Mouse (Mus musculus): ENCODE data around the gene Ubb. TPM values are rescaled to one million over a fixed set of nuclear protein-coding genes. Genes with fewer than 3 reads are reported as not detected.

Gene Ubb
- polyA plus RNA-seq, 1 experiment from 2014 or later: 1,934 TPM

DNA sequence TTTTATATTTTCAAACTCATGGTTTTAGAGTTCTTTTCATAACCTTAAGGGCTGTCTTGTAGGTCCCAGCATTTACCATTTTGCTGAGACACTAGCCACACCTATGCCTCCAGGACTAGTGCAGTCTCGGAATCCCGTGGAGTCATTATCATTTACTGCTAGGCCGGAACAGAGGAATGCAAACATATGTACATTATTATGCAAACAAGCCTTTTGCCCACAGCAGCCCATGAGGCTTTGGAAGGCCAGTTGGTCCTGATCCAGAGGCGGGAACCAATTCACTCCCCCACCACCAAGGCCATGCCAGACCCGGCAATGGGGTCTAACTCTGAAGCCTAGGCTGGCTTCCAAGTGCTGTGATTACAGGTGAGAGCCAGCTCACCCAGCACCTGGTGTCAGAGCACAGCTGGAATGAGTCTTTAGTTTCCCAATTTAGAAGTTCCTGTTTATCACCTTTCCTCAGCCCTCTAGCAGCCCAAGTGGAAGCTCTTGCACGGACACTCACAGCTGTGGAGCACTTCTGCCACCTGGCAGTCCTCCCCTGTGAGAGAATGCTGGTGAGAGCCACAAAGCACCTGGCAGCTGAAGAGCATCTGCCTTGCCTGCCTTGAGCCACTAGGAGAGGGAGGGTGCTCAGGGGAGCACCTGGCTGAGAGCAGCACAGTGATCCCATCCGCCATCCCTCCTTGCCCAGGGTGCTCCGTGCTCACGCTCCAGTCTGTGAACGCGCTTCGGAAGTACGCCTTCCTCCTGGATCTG lies 39.3 kb upstream of the Ubb start:
- Histone ChIP-seq H3K4me3 (ENCODE audit: low read depth, low read length) (no peak overlapping the region), H3K9ac (ENCODE audit: low read length) (no peak overlapping the region), H3K4me2 (replicated peaks; ENCODE audit: low read depth) (no peak overlapping the region), H3K27me3 (ENCODE audit: control insufficient read depth, insufficient read depth, low read length) (no peaks in the 10 kb centered on the region), H3K9me3 (ENCODE audit: control insufficient read depth, low read length) (no peaks in the 10 kb centered on the region), H3K4me1 (replicated peaks; ENCODE audit: control insufficient read depth, insufficient read depth) (no peaks in the 10 kb centered on the region), H3K27ac (replicated peaks) (no peak overlapping the region), H3K36me3 (ENCODE audit: control insufficient read depth, insufficient read depth, low read length) (no peaks in the 10 kb centered on the region)
- DNase-seq (ENCODE audit: low spot score) (peak; percentile 21), ATAC-seq (ENCODE audit: low FRiP score, low TSS enrichment) (peak; percentile 64)
- WGBS: 72% methylated on average over 13 of the region's 13 CpGs
- TF ChIP-seq EP300 (optimal IDR thresholded peaks at IDR 0.05) (no peak), CTCF (IDR thresholded peaks at IDR 0.05; ENCODE audit: low read depth) (0 out of 2 replicates have a peak, but pooled peaks have one; percentile 13)

DNA sequence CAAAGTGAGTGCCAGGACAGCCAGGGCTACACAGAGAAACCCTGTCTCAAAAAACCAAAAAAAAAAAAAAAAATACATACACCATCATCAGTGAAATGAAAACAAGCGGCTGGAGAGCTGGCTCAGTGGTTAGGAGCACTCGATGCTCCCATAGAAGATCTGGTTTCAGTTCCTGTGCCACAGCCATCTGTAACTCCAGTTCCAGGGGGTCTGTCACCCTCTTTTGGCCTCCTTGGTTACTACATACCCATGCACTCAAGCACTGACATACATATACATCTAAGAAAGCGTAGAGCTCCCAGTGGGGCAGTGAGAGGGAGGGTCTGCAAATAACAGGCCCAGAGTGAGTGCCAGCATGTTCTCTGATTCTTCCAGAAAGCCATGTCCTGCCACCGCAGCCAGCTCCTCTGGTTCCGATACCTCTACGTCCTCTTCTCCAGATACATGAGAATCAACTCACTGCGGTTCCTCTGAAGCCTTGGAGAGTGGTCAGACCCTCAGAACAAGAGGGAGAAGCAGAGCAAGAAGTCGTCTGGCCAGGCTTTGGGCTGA lies 38.4 kb upstream of the Ubb start:
- Histone ChIP-seq H3K27ac (replicated peaks) (no peak overlapping the region), H3K4me2 (replicated peaks; ENCODE audit: low read depth) (no peak overlapping the region), H3K36me3 (ENCODE audit: control insufficient read depth, insufficient read depth, low read length) (no peaks in the 10 kb centered on the region), H3K4me1 (replicated peaks; ENCODE audit: control insufficient read depth, insufficient read depth) (no peaks in the 10 kb centered on the region), H3K27me3 (ENCODE audit: control insufficient read depth, insufficient read depth, low read length) (no peaks in the 10 kb centered on the region), H3K4me3 (ENCODE audit: low read depth, low read length) (no peak overlapping the region), H3K9me3 (ENCODE audit: control insufficient read depth, low read length) (no peaks in the 10 kb centered on the region), H3K9ac (ENCODE audit: low read length) (no peak overlapping the region)
- no peak for ATAC-seq (ENCODE audit: low FRiP score, low TSS enrichment)
- WGBS: 88% methylated on average over 8 of the region's 8 CpGs
- no peak for TF ChIP-seq CTCF (IDR thresholded peaks at IDR 0.05; ENCODE audit: low read depth)
- no peak for TF ChIP-seq EP300 (optimal IDR thresholded peaks at IDR 0.05)
- DNase-seq (ENCODE audit: low spot score): no peak

DNA sequence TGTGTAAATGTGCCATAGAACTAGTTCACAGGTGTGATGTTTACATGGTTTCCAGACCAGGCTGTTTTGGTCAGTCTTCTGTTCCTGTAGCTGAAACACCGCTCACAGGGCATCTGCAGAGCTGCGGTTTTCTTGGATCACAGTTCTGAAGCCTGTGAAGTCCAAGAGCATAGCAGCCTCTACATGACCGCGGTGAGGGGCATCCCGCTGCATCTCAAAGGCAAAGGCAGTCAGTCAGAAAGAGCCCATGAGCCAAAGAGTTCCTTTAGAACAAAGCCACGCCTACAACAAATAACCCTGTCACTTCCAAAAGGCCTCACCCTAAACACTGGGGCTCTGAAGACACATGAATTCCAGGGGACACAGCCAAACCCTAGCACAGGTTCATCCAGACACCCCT lies 37.7 kb upstream of the Ubb start:
- Histone ChIP-seq H3K9me3 (ENCODE audit: control insufficient read depth, low read length) (no peaks in the 10 kb centered on the region), H3K27ac (replicated peaks) (no peak overlapping the region), H3K4me3 (ENCODE audit: low read depth, low read length) (no peak overlapping the region), H3K36me3 (ENCODE audit: control insufficient read depth, insufficient read depth, low read length) (no peaks in the 10 kb centered on the region), H3K9ac (ENCODE audit: low read length) (no peak overlapping the region), H3K4me1 (replicated peaks; ENCODE audit: control insufficient read depth, insufficient read depth) (no peaks in the 10 kb centered on the region), H3K27me3 (ENCODE audit: control insufficient read depth, insufficient read depth, low read length) (no peaks in the 10 kb centered on the region), H3K4me2 (replicated peaks; ENCODE audit: low read depth) (no peak overlapping the region)
- ATAC-seq (ENCODE audit: low FRiP score, low TSS enrichment) (no peak), DNase-seq (ENCODE audit: low spot score) (no peak)
- whole genome bisulfite sequencing: 82% methylated on average over 6 of the region's 6 CpGs
- TF ChIP-seq EP300 (optimal IDR thresholded peaks at IDR 0.05) (no peak), CTCF (IDR thresholded peaks at IDR 0.05; ENCODE audit: low read depth) (no peak)

DNA sequence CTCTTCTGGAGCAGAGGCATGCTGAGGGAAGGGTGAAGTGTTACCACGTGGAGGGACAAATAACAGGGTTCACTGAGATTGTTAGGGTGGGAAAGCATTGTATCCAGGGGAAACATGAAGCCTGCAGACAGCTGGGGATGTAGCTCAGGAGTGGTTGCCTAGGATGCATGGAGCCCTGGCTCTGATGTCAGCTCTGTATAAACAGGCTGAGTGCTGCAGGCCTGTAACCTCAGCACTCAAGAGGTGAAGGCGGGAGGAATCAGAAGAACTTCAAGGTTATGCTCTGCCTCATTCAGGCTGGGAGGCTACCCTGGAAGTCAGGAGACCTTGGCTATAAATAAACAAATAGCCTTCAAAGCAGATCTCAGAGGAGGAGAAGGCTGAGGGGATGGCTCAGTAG lies 32.0 kb upstream of the Ubb start:
- no peak for TF ChIP-seq EP300 (optimal IDR thresholded peaks at IDR 0.05)
- no peak for TF ChIP-seq CTCF (IDR thresholded peaks at IDR 0.05; ENCODE audit: low read depth)
- Histone ChIP-seq H3K36me3 (ENCODE audit: control insufficient read depth, insufficient read depth, low read length) (no peaks in the 10 kb centered on the region), H3K27me3 (ENCODE audit: control insufficient read depth, insufficient read depth, low read length) (no peaks in the 10 kb centered on the region), H3K4me3 (ENCODE audit: low read depth, low read length) (no peak overlapping the region), H3K4me1 (replicated peaks; ENCODE audit: control insufficient read depth, insufficient read depth) (no peaks in the 10 kb centered on the region), H3K9ac (ENCODE audit: low read length) (no peak overlapping the region), H3K4me2 (replicated peaks; ENCODE audit: low read depth) (no peak overlapping the region), H3K27ac (replicated peaks) (no peak overlapping the region), H3K9me3 (ENCODE audit: control insufficient read depth, low read length) (no peaks in the 10 kb centered on the region)
- DNase-seq (ENCODE audit: low spot score) (no peak), ATAC-seq (ENCODE audit: low FRiP score, low TSS enrichment) (no peak)
- 28% methylated on average over 2 of the region's 2 CpGs for WGBS

DNA sequence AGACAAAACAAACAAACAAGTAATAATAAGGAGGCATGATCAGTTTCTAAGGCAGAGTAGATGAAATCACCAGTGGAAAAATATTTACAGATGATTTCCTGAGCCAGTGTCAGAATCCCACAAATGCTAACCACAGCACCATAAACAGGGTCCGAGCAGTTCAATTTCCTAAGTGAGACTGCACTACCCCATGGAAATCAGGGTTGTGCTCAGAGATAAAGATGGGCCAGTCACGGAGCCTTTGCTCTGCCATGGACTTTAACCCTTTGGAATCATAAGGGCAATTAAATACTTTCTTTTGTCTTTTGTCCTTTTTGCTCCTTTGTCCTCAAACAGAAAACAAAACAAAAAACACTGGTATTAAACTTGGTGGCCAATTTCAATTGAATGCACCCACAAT lies 28.7 kb upstream of the Ubb start:
- H3K27me3 ChIP-seq (ENCODE audit: control insufficient read depth, insufficient read depth, low read length): no peaks in the 10 kb centered on the region
- no peak for ATAC-seq (ENCODE audit: low FRiP score, low TSS enrichment)
- WGBS: 67% methylated on average over 2 of the region's 2 CpGs

DNA sequence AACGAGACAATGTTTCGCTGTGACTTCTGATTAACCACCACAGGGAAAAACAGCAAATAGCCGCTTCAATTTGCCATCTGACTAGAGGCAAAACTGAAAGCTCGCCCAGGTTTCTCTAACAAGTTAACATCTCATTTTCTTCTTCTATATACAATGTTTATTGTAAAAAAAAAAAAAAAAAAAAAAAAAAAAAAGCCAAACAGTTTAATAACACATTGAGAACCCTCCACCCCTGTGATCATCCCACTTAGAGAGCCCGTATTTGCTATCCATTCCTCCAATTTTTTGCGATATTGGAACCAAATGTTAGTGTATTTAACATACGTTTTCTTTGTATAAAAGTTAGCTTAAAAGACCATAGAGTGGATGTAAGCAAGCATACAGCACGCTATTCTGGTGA lies 13.9 kb upstream of the Ubb start:
- H3K27me3 ChIP-seq (ENCODE audit: control insufficient read depth, insufficient read depth, low read length): no peaks in the 10 kb centered on the region
- no peak overlapping the region for H3K4me3 ChIP-seq (ENCODE audit: low read depth, low read length)
- no peak overlapping the region for H3K4me2 ChIP-seq (replicated peaks; ENCODE audit: low read depth)
- no peaks in the 10 kb centered on the region for H3K36me3 ChIP-seq (ENCODE audit: control insufficient read depth, insufficient read depth, low read length)
- no peak overlapping the region for H3K9ac ChIP-seq (ENCODE audit: low read length)
- no peaks in the 10 kb centered on the region for H3K9me3 ChIP-seq (ENCODE audit: control insufficient read depth, low read length)
- TF ChIP-seq CTCF (IDR thresholded peaks at IDR 0.05; ENCODE audit: low read depth) (no peak), EP300 (optimal IDR thresholded peaks at IDR 0.05) (no peak)
- H3K27ac ChIP-seq (replicated peaks): no peak overlapping the region
- no peak for ATAC-seq (ENCODE audit: low FRiP score, low TSS enrichment)
- no peak for DNase-seq (ENCODE audit: low spot score)
- 91% methylated on average over 8 of the region's 8 CpGs for WGBS
- H3K4me1 ChIP-seq (replicated peaks; ENCODE audit: control insufficient read depth, insufficient read depth): peaks cover 3% of the 10 kb centered on the region

More for the DNA sequence above, 28.7 kb upstream of the Ubb start:
- no peak overlapping the region for H3K9ac ChIP-seq (ENCODE audit: low read length)
- no peak overlapping the region for H3K27ac ChIP-seq (replicated peaks)
- no peaks in the 10 kb centered on the region for H3K9me3 ChIP-seq (ENCODE audit: control insufficient read depth, low read length)
- H3K4me2 ChIP-seq (replicated peaks; ENCODE audit: low read depth): no peak overlapping the region
- TF ChIP-seq CTCF (IDR thresholded peaks at IDR 0.05; ENCODE audit: low read depth): no peak
- no peak for TF ChIP-seq EP300 (optimal IDR thresholded peaks at IDR 0.05)
- DNase-seq (ENCODE audit: low spot score): no peak
- no peaks in the 10 kb centered on the region for H3K36me3 ChIP-seq (ENCODE audit: control insufficient read depth, insufficient read depth, low read length)
- no peaks in the 10 kb centered on the region for H3K4me1 ChIP-seq (replicated peaks; ENCODE audit: control insufficient read depth, insufficient read depth)
- H3K4me3 ChIP-seq (ENCODE audit: low read depth, low read length): no peak overlapping the region
